ENCODE assay signal across 13 mouse cellular contexts in genomic region chr2:3682699-3683098, GRCm38 (mm10).
"Had no signal": no experiment of that assay in that cellular context is flagged by ENCODE, and none has a peak within 500 bp of the region (broad histone marks: within the 10 kb centered on the region; RNA-seq: fewer than 3 reads in every experiment).

No protein-coding gene starts in this region.

- H3K27me3 ChIP-seq: limb, embryonic 13.5 days; liver, embryonic 13.5 days; neural tube, embryonic 15.5 days had no signal

- H3K9ac ChIP-seq: limb, embryonic 13.5 days; liver, embryonic 13.5 days; neural tube, embryonic 15.5 days had no signal

- H3K4me3 ChIP-seq: layer of hippocampus, adult 2 months; limb, embryonic 13.5 days; liver, embryonic 13.5 days; myocyte; neural tube, embryonic 15.5 days had no signal

- H3K36me3 ChIP-seq: limb, embryonic 13.5 days; liver, embryonic 13.5 days; neural tube, embryonic 15.5 days had no signal

- H3K9me3 ChIP-seq: limb, embryonic 13.5 days; liver, embryonic 13.5 days; neural tube, embryonic 15.5 days had no signal

- H3K4me1 ChIP-seq: liver, embryonic 13.5 days had no signal

- DNase-seq: kidney, adult 18-20 months; kidney, postnatal 10 days; kidney, postnatal 4 days; liver, embryonic 13.5 days; lung, adult 18-20 months; right cerebral cortex, postnatal 4 days; spleen, adult 18-20 months; thymus, adult 18-20 months; thymus, postnatal 14 days had no signal

- H3K27ac ChIP-seq: limb, embryonic 13.5 days; liver, embryonic 13.5 days had no signal

- H3K4me2 ChIP-seq: limb, embryonic 13.5 days; liver, embryonic 13.5 days; neural tube, embryonic 15.5 days had no signal
